Mouse (Mus musculus) hindbrain, embryonic 13.5 days (tissue): ENCODE measurements at regions not wholly inside any gene's neighbourhood (a gene's known extent, or its start where the extent isn't known, plus 50 kb on each side); places are given as distances from the start of the nearest gene placed in this dataset.
A peak's percentile ranks its signal among the peaks of the same experiment; 100 is the strongest.

Experiments used
- ATAC-seq: fragments of 200-750 bp; cut with Nextera tagmentation; 2 replicates; pipeline ENCODE4 v1.8.0; 2017; ENCODE audit warnings: moderate TSS enrichment; ENCODE audit not compliant: low FRiP score
- H3K27ac ChIP-seq: fragments of 300-500 bp; sonication (generic); 2 replicates; pipeline ENCODE4 v1.5.1; 2015; ENCODE audit warnings: inconsistent platforms, mild to moderate bottlenecking, moderate library complexity
- H3K27me3 ChIP-seq: fragments of 300-500 bp; sonication (generic); 2 replicates; pipeline ENCODE4 v1.6.1; 2015; ENCODE audit warnings: mild to moderate bottlenecking, inconsistent platforms
- H3K36me3 ChIP-seq: fragments of 300-500 bp; sonication (generic); 2 replicates; pipeline ENCODE4 v1.6.1; 2015; ENCODE audit warnings: mild to moderate bottlenecking, inconsistent platforms
- H3K4me1 ChIP-seq: fragments of 300-500 bp; sonication (generic); replicated peaks from 2 replicates; pipeline ENCODE4 v1.6.1; 2015; ENCODE audit warnings: inconsistent platforms
- H3K4me2 ChIP-seq: fragments of 300-500 bp; sonication (generic); 2 replicates; pipeline ENCODE4 v1.6.1; 2015; ENCODE audit warnings: inconsistent platforms, mild to moderate bottlenecking, moderate library complexity
- H3K4me3 ChIP-seq: fragments of 300-500 bp; sonication (generic); 2 replicates; pipeline ENCODE4 v1.5.1; 2015; ENCODE audit warnings: mild to moderate bottlenecking, inconsistent platforms
- H3K9ac ChIP-seq: fragments of 300-500 bp; sonication (generic); 2 replicates; pipeline ENCODE4 v1.6.1; 2015; ENCODE audit warnings: mild to moderate bottlenecking, inconsistent platforms
- H3K9me3 ChIP-seq: fragments of 300-500 bp; sonication (generic); 2 replicates; pipeline ENCODE4 v1.6.1; 2016; ENCODE audit warnings: inconsistent platforms
- WGBS: fragments of 180-500 bp; shearing (Covaris S2); methylation state at CpG from one replicate; pipeline ENCODE4 v1.1.7; 2015; 5-methylcytosine and 5-hydroxymethylcytosine counted together

DNA sequence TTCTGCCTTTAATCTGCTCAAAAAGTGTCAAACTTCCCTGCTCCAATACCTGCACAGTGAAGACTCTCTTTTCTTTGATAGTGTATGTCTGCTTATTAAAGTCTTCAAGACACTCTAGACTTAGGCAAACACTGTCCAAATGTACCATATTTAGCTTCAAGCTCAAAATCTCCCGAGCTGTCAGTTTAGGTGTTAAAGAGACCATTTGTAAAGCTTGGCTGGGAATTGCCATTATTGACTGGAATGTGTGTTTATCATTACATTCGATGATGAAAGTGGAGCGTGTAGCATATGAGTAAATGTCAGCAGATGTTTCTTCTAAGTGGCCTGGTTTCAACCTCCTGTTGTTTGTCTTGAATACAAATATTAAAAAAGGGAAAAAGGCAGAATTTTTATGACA, 564.4 kb downstream of the Prkd1 start:
- WGBS = 80% methylated on average over 3 of the region's 3 CpGs
- no peaks in the 10 kb centered on the region for H3K9me3 ChIP-seq
- no peak overlapping the region for H3K27ac ChIP-seq
- no peak overlapping the region for H3K4me3 ChIP-seq
- H3K4me1 ChIP-seq = no peaks in the 10 kb centered on the region
- H3K4me2 ChIP-seq = no peak overlapping the region
- ATAC-seq = no peak
- H3K9ac ChIP-seq = no peak overlapping the region
- H3K36me3 ChIP-seq = no peaks in the 10 kb centered on the region
- H3K27me3 ChIP-seq = no peaks in the 10 kb centered on the region

DNA sequence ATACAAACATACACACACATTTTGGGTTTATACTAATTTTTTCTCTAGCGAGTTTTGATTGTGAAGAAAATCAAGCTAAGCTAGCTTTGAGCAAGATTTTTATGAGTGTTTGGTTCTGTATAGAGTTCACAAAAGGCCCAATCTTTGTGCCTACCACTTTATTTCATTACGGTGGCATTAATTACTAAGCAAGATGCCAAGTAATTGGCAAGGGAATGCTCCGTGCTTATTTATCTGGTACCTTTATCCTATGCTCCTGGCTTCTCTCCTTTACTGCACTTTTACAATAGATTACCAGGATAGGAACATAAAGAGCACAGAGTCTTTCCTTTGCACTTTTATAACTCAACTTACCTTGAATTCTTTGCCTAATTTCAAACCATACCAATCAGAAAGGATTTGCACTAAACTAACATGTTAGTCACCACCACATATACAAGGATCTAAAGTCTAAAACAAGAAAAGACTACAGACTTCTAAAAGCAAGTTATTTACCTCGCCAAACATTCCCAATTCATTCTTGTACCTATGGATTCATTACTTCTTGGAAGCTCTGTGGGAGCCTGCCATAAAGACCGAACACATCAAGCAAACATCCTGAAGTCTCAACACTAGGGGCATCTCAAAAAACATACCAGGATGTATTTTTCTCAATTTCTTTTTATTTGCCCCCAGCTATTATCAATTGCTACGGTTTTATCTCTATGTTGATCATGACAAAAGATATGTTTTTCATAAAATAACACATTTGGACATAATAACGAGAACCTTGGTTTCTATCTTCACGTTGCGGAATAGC, 537.5 kb downstream of the Prkd1 start:
- 91% methylated on average over 9 of the region's 9 CpGs for WGBS
- Histone ChIP-seq H3K4me2 (no peak overlapping the region), H3K27ac (no peak overlapping the region), H3K36me3 (no peaks in the 10 kb centered on the region), H3K9me3 (no peaks in the 10 kb centered on the region), H3K4me1 (no peaks in the 10 kb centered on the region), H3K27me3 (peaks cover 27% of the 10 kb centered on the region), H3K4me3 (no peak overlapping the region), H3K9ac (no peak overlapping the region)
- ATAC-seq = no peak

DNA sequence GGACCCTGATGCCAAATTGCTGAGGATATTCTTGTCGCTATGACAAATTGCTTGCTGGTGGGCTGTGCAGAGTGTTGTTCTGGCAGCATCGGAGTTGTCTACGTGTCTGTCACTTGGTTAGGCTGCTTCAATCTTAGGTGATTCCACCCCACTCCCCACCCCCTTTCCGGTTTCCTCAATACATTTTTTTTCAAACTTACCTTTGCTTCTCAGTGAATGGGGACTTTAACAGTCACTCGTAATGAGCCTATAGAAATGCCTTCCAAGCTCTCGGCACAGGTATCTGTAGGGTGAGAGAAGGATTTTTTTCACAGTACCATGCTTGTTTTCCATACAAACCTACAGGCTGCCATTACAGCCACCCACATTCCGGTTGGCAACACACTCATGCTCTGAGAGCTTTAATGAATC, 536.8 kb downstream of the Prkd1 start:
- Histone ChIP-seq H3K36me3 (no peaks in the 10 kb centered on the region), H3K4me1 (no peaks in the 10 kb centered on the region)

DNA sequence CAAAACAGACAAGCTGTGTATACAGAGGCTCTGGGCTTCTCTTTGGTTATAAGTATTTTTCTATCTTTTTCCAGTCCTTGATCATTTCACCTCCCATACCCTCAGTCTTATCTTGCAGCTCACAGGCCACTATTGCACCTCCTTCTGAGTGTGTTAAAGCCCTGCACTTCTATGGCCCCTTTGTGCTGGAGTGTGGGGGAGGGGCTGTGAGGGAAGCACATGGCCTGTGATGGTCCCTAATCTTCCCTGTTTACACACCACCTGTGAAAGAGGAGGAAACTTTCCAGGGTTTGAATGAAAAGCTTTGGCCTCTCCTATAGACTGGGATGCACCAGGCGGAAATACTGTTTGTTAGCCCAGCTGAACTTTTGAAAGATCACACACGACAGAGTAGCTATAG, 533.0 kb downstream of the Prkd1 start:
- no peaks in the 10 kb centered on the region for H3K9me3 ChIP-seq
- H3K9ac ChIP-seq = no peak overlapping the region
- peaks cover 9% of the 10 kb centered on the region for H3K4me1 ChIP-seq
- no peak overlapping the region for H3K27ac ChIP-seq
- H3K36me3 ChIP-seq = no peaks in the 10 kb centered on the region
- no peak overlapping the region for H3K4me2 ChIP-seq
- H3K4me3 ChIP-seq = no peak overlapping the region
- ATAC-seq = no peak
- peaks cover 57% of the 10 kb centered on the region for H3K27me3 ChIP-seq
- WGBS = 46% methylated on average over 2 of the region's 2 CpGs

More for the DNA sequence above, 536.8 kb downstream of the Prkd1 start:
- Histone ChIP-seq H3K27me3 (peaks cover 31% of the 10 kb centered on the region), H3K9ac (no peak overlapping the region), H3K4me2 (no peak overlapping the region), H3K9me3 (no peaks in the 10 kb centered on the region), H3K4me3 (no peak overlapping the region), H3K27ac (no peak overlapping the region)
- ATAC-seq = no peak
- WGBS = 77% methylated on average over 7 of the region's 7 CpGs

DNA sequence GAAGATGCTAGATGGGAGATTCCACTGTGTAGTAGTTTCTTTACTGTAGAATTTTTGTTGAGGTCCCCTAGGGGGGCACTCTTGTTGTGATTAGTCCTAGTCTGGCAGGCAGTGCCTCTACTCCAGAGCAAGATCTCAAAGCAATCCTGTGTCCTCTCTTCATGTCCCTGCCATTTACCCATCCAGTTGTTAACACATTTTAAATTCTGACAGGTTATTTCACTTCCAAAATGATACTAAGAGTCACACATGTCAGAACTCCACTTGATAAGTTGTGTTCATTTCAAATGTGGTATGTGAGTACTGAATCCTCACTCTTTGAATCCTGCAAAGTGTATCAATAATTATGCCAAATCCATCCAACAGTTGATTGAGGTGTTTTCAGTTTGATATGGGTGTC, 530.6 kb downstream of the Prkd1 start:
- Histone ChIP-seq H3K9me3 (no peaks in the 10 kb centered on the region), H3K4me3 (no peak overlapping the region), H3K27ac (no peak overlapping the region), H3K9ac (no peak overlapping the region), H3K4me2 (no peak overlapping the region), H3K36me3 (no peaks in the 10 kb centered on the region), H3K27me3 (peaks cover 64% of the 10 kb centered on the region), H3K4me1 (peaks cover 11% of the 10 kb centered on the region)
- ATAC-seq = no peak

DNA sequence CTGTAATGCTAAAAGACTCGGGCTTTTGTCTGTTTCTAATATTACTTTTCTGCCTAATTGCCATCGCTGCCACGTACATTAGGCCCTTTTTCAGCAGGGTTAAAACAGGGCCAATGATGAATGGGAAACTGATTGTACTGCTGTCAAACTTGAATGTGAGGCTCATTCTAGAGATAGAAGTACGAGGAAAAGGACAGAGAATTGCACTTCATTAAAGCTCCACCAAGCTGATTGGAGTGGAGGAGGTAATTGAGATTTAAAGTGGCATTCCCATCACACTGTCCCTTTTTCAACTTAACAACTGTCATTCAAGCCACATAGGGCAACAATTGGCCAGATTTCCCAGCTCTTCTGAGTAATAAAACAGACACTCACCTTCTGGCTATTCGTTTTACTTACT, 526.8 kb downstream of the Prkd1 start:
- no peak for ATAC-seq
- Histone ChIP-seq H3K36me3 (no peaks in the 10 kb centered on the region), H3K4me2 (no peak overlapping the region), H3K9me3 (no peaks in the 10 kb centered on the region), H3K27me3 (peaks cover 56% of the 10 kb centered on the region), H3K9ac (no peak overlapping the region), H3K4me3 (no peak overlapping the region), H3K4me1 (peaks cover 11% of the 10 kb centered on the region), H3K27ac (no peak overlapping the region)
- 17% methylated on average over 5 of the region's 5 CpGs for WGBS

DNA sequence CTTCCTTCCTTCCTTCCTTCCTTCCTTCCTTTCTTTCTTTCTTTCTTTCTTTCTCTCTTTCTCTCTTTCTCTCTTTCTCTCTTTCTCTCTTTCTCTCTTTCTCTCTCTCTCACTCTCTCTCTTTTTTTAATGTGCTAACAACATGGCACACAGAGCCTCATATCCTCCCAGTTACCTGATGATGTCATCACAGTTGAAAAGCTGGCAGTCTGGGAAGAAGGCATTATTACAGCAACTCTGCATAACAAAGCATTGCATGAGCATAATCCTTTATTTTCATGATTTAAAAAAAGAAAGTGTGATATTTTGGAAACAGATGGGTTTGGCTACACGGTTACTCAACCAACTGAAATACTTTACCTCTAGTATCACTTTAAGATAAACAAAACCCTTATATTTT, 525.9 kb downstream of the Prkd1 start:
- H3K27me3 ChIP-seq = peaks cover 49% of the 10 kb centered on the region

DNA sequence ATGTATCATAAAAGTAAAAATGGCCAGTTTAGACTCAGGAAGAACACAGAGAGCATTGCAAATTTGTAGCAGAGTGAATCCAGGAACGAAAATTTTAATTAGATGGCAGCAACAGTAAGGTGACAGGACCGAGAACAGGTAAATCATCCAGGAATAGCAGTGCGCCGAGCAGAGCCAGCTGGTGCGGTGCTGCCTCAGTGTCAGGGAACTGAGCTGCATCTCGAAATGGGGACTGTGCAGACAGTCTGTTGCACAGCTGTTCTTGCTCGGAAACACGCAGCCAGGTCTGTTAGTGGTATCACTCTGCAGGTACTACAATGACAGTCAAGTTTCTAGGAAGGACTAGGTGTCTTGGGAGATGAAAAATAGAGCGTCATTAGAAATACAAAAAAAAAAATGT, 490.8 kb downstream of the Prkd1 start:
- H3K27ac ChIP-seq = no peak overlapping the region
- no peak overlapping the region for H3K9ac ChIP-seq
- no peak for ATAC-seq
- H3K36me3 ChIP-seq = no peaks in the 10 kb centered on the region
- no peak overlapping the region for H3K4me3 ChIP-seq
- H3K9me3 ChIP-seq = no peaks in the 10 kb centered on the region
- H3K4me2 ChIP-seq = no peak overlapping the region
- 81% methylated on average over 9 of the region's 9 CpGs for WGBS
- H3K27me3 ChIP-seq = no peaks in the 10 kb centered on the region
- no peaks in the 10 kb centered on the region for H3K4me1 ChIP-seq

More for the DNA sequence above, 525.9 kb downstream of the Prkd1 start:
- Histone ChIP-seq H3K9me3 (no peaks in the 10 kb centered on the region), H3K36me3 (no peaks in the 10 kb centered on the region), H3K27ac (no peak overlapping the region), H3K4me1 (peaks cover 11% of the 10 kb centered on the region), H3K9ac (no peak overlapping the region), H3K4me3 (no peak overlapping the region), H3K4me2 (no peak overlapping the region)
- 82% methylated on average over 1 of the region's 1 CpGs for WGBS
- no peak for ATAC-seq

DNA sequence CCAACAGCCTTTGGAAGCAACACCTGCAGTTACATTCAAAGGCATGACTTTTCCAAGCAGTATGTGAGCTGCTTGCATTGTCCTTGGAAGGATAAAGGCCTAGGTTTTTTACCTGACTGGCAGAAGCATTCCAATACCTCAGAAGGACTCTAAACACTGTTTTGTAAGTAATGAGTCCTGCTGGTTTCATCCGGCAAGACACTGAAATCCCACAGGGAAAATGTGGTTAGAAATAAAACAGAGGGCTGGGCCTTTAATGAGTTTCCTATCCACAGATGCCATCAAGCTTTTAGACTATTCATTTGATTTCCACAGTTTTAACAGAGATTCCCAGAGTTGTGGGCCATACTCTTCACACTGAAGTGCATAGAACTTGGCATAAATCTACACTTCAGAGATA, 461.6 kb downstream of the Prkd1 start:
- Histone ChIP-seq H3K9me3 (no peaks in the 10 kb centered on the region), H3K4me1 (peaks cover 8% of the 10 kb centered on the region), H3K27ac (no peak overlapping the region), H3K27me3 (no peaks in the 10 kb centered on the region), H3K36me3 (no peaks in the 10 kb centered on the region), H3K4me3 (no peak overlapping the region), H3K4me2 (no peak overlapping the region), H3K9ac (no peak overlapping the region)
- 26% methylated on average over 1 of the region's 1 CpGs for WGBS
- ATAC-seq = no peak

DNA sequence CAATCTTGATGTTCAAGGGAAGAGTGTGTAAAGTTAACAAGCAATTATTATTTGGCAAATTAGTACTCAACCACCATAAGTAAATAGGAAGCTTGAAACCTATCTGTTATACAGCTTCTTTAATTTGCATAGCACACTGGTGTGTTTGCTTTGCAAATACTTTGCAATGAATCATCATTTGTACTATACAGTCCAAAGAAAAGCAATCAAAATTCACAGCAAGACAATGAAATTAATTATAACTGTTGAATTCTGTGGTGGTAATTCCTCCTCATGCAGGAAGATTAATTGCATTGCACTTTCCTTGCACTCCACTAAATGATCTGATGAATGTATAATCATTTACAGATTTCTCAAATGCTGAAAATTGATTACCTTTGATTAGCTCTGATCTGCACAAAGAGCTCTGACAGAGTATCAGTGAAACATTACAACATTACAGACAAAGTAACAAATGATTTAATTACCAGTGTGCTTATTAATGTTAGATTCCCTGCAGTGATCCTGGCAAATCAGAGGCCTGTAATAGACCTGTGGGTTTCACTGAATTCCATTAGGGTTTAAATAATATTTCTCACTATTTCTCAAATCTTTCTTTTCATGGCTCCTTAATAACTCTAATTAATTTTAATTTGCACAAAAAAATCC, 457.9 kb downstream of the Prkd1 start:
- peak; percentile 84 for ATAC-seq
- Histone ChIP-seq H3K4me3 (no peak overlapping the region), H3K27ac (no peak overlapping the region), H3K27me3 (no peaks in the 10 kb centered on the region), H3K9me3 (no peaks in the 10 kb centered on the region), H3K4me1 (peaks cover 10% of the 10 kb centered on the region), H3K36me3 (no peaks in the 10 kb centered on the region), H3K9ac (no peak overlapping the region), H3K4me2 (no peak overlapping the region)

DNA sequence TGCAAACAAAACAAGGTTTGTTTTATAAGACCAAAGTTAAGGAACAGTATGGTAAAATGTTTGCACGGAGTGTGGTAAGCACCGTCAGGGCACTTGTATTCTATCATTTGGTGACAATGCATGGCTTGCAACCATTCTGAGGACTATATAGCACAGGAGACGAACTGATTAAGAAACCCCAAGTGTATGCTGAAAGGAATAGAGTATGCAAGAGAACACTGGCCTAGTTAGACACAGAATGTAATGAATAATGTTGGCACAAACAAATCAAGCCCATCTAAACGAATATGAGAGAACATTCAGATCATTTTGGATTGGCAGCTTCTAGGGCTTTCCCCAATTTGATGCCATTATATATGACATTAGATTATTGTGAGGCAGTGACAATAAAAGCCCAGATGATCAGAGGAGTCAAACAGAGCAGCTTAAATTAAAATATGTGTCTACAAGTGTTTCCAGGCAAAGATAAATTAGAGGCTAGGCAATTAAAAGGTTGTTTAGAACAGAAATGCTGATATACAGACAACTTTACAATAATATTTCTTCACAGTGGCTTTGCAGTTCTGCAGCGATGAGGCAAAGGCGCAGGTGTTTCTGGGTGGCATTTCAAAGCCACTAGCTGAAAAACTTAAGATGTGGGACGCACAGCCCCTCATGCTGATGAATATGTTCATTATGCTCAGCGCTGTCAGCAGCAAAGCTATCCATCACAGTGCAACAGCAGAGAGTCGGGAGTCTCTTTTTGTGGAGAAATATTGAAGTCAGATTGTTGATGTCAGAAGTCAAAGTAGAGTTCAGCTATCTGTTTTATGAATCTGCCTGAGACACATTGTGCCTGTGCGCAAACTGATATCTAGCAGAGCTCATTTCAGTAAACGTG, 456.9 kb downstream of the Prkd1 start:
- H3K27me3 ChIP-seq = no peaks in the 10 kb centered on the region
- no peak overlapping the region for H3K4me2 ChIP-seq
- H3K4me3 ChIP-seq = no peak overlapping the region
- 52% methylated on average over 11 of the region's 11 CpGs for WGBS
- H3K27ac ChIP-seq = no peak overlapping the region
- no peaks in the 10 kb centered on the region for H3K36me3 ChIP-seq
- ATAC-seq = 0 out of 2 replicates have a peak, but pooled peaks have one; percentile 59
- H3K9me3 ChIP-seq = no peaks in the 10 kb centered on the region
- peaks cover 10% of the 10 kb centered on the region for H3K4me1 ChIP-seq
- H3K9ac ChIP-seq = no peak overlapping the region

DNA sequence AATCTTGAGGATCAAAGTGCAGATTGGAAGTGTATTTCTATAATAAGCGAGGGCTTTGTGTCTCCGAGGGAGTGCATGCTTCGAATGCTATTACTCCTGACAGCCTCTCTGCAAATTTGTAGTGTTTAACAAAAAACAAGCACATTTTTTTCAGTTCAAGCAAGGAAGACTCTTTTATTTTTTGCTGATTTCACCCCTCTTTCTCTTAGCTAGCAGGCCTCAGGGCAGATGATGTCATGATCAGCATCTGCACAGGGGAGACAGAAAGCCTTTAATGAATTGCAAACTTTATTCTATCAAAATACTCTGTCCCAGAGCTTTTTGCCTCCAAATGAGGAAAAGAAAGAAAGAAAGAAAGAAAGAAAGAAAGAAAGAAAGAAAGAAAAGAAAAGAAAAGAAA, 455.4 kb downstream of the Prkd1 start:
- Histone ChIP-seq H3K4me3 (no peak overlapping the region), H3K9ac (no peak overlapping the region), H3K4me2 (no peak overlapping the region), H3K27me3 (no peaks in the 10 kb centered on the region), H3K36me3 (no peaks in the 10 kb centered on the region), H3K27ac (no peak overlapping the region), H3K4me1 (peaks cover 10% of the 10 kb centered on the region), H3K9me3 (no peaks in the 10 kb centered on the region)
- 80% methylated on average over 3 of the region's 3 CpGs for WGBS
- ATAC-seq = no peak
